ENCODE assay signal across 9 mouse cellular contexts in genomic region chr1:89930551-89930950, GRCm38 (mm10). TPM values are rescaled to one million over a fixed set of nuclear protein-coding genes. Genes with fewer than 3 reads are reported as not detected.
DNase-seq lines count a peak whose midpoint lies in the region; ATAC-seq and TF ChIP-seq lines count a peak whose summit lies in the region.
"Had no signal": no experiment of that assay in that cellular context is flagged by ENCODE, and none has a peak within 500 bp of the region (broad histone marks: within the 10 kb centered on the region; RNA-seq: fewer than 3 reads in every experiment).

No protein-coding gene starts in this region.

- TF ChIP-seq CTCF in layer of hippocampus, adult 2 months (conservative IDR thresholded peaks at IDR 0.05) = no peak
- TF ChIP-seq CTCF in hindbrain, postnatal 0 days (IDR thresholded peaks at IDR 0.05; ENCODE audit: low read depth) = no peak

- no peaks in the 10 kb centered on the region for H3K9me3 ChIP-seq in embryonic facial prominence, embryonic 12.5 days
- H3K9me3 ChIP-seq in hindbrain, postnatal 0 days (ENCODE audit: low read length) = no peaks in the 10 kb centered on the region

- no peak for DNase-seq in layer of hippocampus, adult 2 months (ENCODE audit: low spot score in 2 of 2)
- no peak for DNase-seq in layer of hippocampus, adult 9-11 months
- DNase-seq in hindbrain, postnatal 0 days (ENCODE audit: low spot score) = peak; percentile 32
- no peak for DNase-seq in B cell, adult 2 months
- no peak for DNase-seq in lung, postnatal 10 days
- DNase-seq in frontal cortex, adult 2 months (ENCODE audit: extremely low spot score in 1 of 2, low spot score in 1 of 2) = no peak

- H3K4me1 ChIP-seq in embryonic facial prominence, embryonic 12.5 days = peaks cover 39% of the 10 kb centered on the region
- H3K4me1 ChIP-seq in hindbrain, postnatal 0 days (ENCODE audit: insufficient read depth, low read length) = 0 out of 2 replicates have a peak, but pooled peaks cover 6% of the 10 kb centered on the region

- H3K36me3 ChIP-seq in embryonic facial prominence, embryonic 12.5 days = no peaks in the 10 kb centered on the region
- H3K36me3 ChIP-seq in hindbrain, postnatal 0 days (ENCODE audit: insufficient read depth, low read length) = no peaks in the 10 kb centered on the region
- H3K36me3 ChIP-seq in myocyte (ENCODE audit: control insufficient read depth, insufficient read depth) = no peaks in the 10 kb centered on the region

- H3K27me3 ChIP-seq in embryonic facial prominence, embryonic 12.5 days = peaks cover 88% of the 10 kb centered on the region
- peaks cover 61% of the 10 kb centered on the region; the same call in 1 of the 2 replicates for H3K27me3 ChIP-seq in hindbrain, postnatal 0 days (ENCODE audit: insufficient read depth, low read length)
- H3K27me3 ChIP-seq in myocyte (ENCODE audit: control insufficient read depth, insufficient read depth, insufficient read length) = peaks cover 72% of the 10 kb centered on the region

- ATAC-seq in embryonic facial prominence, embryonic 12.5 days (ENCODE audit: insufficient number of reproducible peaks, insufficient read depth, low FRiP score, low TSS enrichment) = 0 out of 2 replicates have a peak, but pooled peaks have one; percentile 49
- ATAC-seq in hindbrain, postnatal 0 days = peak; percentile 3; the same call in 1 of the 2 replicates

- no peak for TF ChIP-seq POLR2A in myocyte (IDR thresholded peaks at IDR 0.05; ENCODE audit: insufficient read length, low read depth)

- peak overlapping the region; percentile 51 for H3K9ac ChIP-seq in embryonic facial prominence, embryonic 12.5 days
- peak overlapping the region; percentile 49 for H3K9ac ChIP-seq in hindbrain, postnatal 0 days (replicated peaks; ENCODE audit: low read length)

- no peaks in the 10 kb centered on the region for H3K79me2 ChIP-seq in myocyte (ENCODE audit: control insufficient read depth, insufficient read depth)

- H3K4me3 ChIP-seq in layer of hippocampus, adult 2 months = peak overlapping the region; percentile 32; the same call in 1 of the 2 replicates
- peak overlapping the region; percentile 44 for H3K4me3 ChIP-seq in embryonic facial prominence, embryonic 12.5 days
- peak overlapping the region; percentile 43 for H3K4me3 ChIP-seq in hindbrain, postnatal 0 days (ENCODE audit: low read length)
- H3K4me3 ChIP-seq in myocyte = no peak overlapping the region

- no peak overlapping the region for H3K27ac ChIP-seq in layer of hippocampus, adult 2 months
- H3K27ac ChIP-seq in embryonic facial prominence, embryonic 12.5 days = no peak overlapping the region
- H3K27ac ChIP-seq in hindbrain, postnatal 0 days = peak overlapping the region; percentile 48; the same call in 1 of the 2 replicates

- WGBS in embryonic facial prominence, embryonic 12.5 days = under 1% methylated on average over 45 of the region's 45 CpGs
- 2% methylated on average over 27 of the region's 45 CpGs for WGBS in hindbrain, postnatal 0 days

- no peak overlapping the region for H3ac ChIP-seq in myocyte (ENCODE audit: control insufficient read depth, insufficient read length)

- H3K4me2 ChIP-seq in embryonic facial prominence, embryonic 12.5 days (replicated peaks) = peak overlapping the region; percentile 72
- H3K4me2 ChIP-seq in hindbrain, postnatal 0 days (ENCODE audit: low read depth, low read length) = peak overlapping the region; percentile 57
- H3K4me2 ChIP-seq in myocyte (ENCODE audit: low read depth) = peak overlapping the region; percentile 12

TF ChIP-seq in myocyte, 11 proteins besides CTCF, POLR2A, EP300 and RAD21:
- no peak for TF ChIP-seq REST (IDR thresholded peaks at IDR 0.05; ENCODE audit: insufficient read depth, insufficient read length)
- TF ChIP-seq SRF (IDR thresholded peaks at IDR 0.05; ENCODE audit: control insufficient read depth, insufficient read length, low read depth) = no peak
- TF ChIP-seq CEBPB (IDR thresholded peaks at IDR 0.05; ENCODE audit: insufficient read depth, poor library complexity, severe bottlenecking) = no peak
- no peak for TF ChIP-seq POLR2AphosphoS2 (IDR thresholded peaks at IDR 0.05; ENCODE audit: insufficient read length, low read depth)
- TF ChIP-seq USF1 (IDR thresholded peaks at IDR 0.05; ENCODE audit: low read depth) = no peak

RNA-seq across cellular contexts. Expression of gene Gbx2, which starts 0.4 kb away (rescaled TPM):
- total RNA-seq in layer of hippocampus, adult 2 months (2021) = under 1 TPM in 1 of 2 experiments, not detected in 1; 0.31 TPM
- 2.2 and 3.1 TPM in 2 replicates for polyA plus RNA-seq in embryonic facial prominence, embryonic 12.5 days (2016; fragmentation: Nextera tagmentation; extraction: Ambion mirVana)
- total RNA-seq in hindbrain, postnatal 0 days (2014; rRNA removed) = 22.1 and 27.7 TPM in 2 replicates
- 25.6 and 26.9 TPM in 2 replicates for polyA plus RNA-seq in hindbrain, postnatal 0 days (2015; fragmentation: Nextera tagmentation; extraction: Ambion mirVana)
- not detected for polyA plus RNA-seq in myocyte (2012; fragmentation: generic; extraction: Trizol)
- 0.06 TPM in 1 of 2 replicates, not detected in the other for polyA plus RNA-seq in frontal cortex, adult 2 months (2012; rRNA removed)
- total RNA-seq: neutrophil, adult 5-6 weeks had no signal

Comparison
In these comparisons a context has a peak if more than half of its experiments do, and no peak if none do; other contexts are left out.
1. H3K4me2 ChIP-seq: peak in every context shown above with its lines; median percentile 72 in embryonic facial prominence, embryonic 12.5 days; 57 in hindbrain, postnatal 0 days; 12 in myocyte.